Mouse (Mus musculus): ENCODE measurements around the gene Olfr1417. TPM values are rescaled to one million over a fixed set of nuclear protein-coding genes. Genes with fewer than 3 reads are reported as not detected.
A peak's percentile ranks its signal among the peaks of the same experiment; 100 is the strongest.

Olfr1417 gene
- polyA plus RNA-seq, 1 experiment from 2014 or later: not detected

DNA sequence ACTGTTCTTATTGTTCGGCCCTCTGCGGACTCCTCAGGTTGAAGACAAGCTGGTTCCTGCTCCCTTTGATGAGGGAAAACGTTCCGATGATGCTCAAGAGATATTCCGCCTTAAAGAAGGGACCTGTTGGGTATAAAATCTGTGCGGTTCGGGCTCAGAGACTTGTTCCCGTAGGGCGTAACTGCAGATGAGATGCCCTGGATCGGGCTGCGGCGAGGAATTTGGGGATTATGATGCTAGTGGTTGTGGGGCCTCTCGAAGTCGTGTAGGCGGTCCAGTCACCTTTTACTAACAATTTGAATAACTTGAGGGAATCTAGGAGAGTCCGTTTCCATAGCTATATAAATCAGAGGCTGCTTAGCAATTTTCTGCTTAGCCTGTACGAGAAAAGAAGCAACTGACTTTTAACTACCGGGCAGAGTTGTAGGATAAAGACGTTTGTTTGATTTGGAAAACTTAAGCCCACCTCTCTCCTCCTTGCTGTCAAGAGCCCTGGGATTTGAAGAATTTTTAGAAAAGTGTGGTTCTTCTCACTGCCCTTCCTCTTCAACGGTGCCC, 19.8 kb downstream of the Olfr1417 start, which contains the start of gene Stx3:
Gene Stx3 (minus strand): TSS at position 261 of the 558 bp plus-strand sequence.
- Histone ChIP-seq H3K9me3 (replicated peaks) (no peaks in the 10 kb centered on the region), H3K4me3 (peak within 1 kb of the TSS; percentile 82), H3K27ac (replicated peaks) (peak within 1 kb of the TSS; percentile 89), H3K36me3 (no peaks in the 10 kb centered on the region), H3K4me1 (peaks cover 52% of the 10 kb centered on the region), H3K27me3 (ENCODE audit: low read depth, poor library complexity, severe bottlenecking) (peaks cover 50% of the 10 kb centered on the region)
- under 1% methylated on average over 20 of the region's 20 CpGs for WGBS
- peak; percentile 44 for DNase-seq (ENCODE audit: low spot score)

DNA sequence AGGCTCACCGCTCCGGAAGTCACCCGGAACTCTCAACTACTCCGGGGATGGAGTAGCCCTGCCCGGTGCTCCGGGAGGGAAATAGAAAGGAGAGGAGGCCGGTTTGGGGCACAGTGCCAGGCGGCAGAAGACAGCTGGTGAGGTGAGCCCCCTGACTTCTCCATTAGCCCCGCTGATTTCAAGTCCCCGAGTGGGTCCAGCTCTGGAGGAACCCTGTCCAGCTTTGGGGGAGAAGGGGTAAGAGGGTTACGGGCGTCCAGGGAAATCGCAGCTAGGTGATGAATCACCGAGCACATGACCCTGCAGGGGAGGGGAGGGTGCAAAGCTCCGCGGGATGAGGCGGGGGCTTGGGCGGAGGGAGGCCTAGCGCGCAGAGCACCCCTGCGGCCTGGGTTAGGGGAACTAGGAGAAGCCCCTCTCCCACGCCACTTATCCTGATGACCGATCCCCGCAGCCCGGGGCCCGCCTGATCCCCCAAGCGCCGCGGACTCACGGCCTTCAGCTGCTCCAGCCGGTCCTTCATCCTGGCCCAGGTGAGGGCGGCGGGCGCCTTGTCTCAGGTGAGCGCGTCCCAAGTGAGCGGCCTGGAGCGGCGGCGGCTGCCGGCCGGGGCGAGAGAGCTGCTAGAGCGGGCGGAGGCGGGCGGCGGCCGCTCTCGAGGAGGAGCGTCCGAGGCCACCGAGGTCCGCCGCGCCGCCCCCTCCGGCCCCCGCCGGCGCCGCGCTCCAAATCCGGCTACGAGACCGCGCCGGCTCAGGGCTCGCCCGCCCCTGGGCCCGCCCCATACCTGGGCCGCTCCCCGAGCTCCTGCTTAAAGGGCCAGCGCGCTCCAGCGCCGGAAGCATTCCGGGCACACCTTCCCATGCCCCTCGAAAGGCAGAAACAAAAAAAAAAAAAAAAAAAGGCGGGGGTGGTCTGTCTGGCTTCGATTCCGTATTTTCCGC, 20.5 kb downstream of the Olfr1417 start:
- Histone ChIP-seq H3K4me1 (peaks cover 60% of the 10 kb centered on the region), H3K9me3 (replicated peaks) (no peaks in the 10 kb centered on the region), H3K4me3 (peak overlapping the region; percentile 82), H3K27me3 (ENCODE audit: low read depth, poor library complexity, severe bottlenecking) (peaks cover 50% of the 10 kb centered on the region), H3K27ac (replicated peaks) (peak overlapping the region; percentile 89), H3K36me3 (no peaks in the 10 kb centered on the region)
- peak; percentile 59 for DNase-seq (ENCODE audit: low spot score)
- under 1% methylated on average over 81 of the region's 83 CpGs for WGBS

DNA sequence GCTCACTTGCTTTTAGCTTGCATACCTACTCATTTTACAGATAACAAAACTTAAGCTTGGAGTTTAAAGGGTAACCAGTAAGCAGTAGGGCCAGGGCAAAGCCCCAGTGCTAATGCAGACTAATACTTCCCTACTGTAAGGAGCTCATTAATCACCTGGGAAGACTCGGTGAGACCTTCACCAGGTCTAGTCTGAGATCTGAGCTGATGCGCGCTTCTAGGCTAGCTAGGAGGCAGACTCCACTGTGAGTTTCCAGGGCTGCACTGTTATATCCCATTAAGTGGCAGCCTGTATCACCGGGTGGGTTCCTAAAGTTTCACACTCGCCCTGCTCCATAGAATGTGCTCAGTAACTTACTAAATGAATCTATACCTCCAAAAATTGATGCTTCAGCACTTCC, 21.4 kb downstream of the Olfr1417 start:
- no peak for DNase-seq (ENCODE audit: low spot score)
- H3K27me3 ChIP-seq (ENCODE audit: low read depth, poor library complexity, severe bottlenecking): peaks cover 50% of the 10 kb centered on the region

GRCm38 (mm10) chr19:11816706-11817105, 22.3 kb downstream of the Olfr1417 start:
- peaks cover 77% of the 10 kb centered on the region for H3K4me1 ChIP-seq
- peak overlapping the region; percentile 82; the same call in 1 of the 2 replicates for H3K4me3 ChIP-seq
- H3K9me3 ChIP-seq (replicated peaks): no peaks in the 10 kb centered on the region
- peaks cover 50% of the 10 kb centered on the region for H3K27me3 ChIP-seq (ENCODE audit: low read depth, poor library complexity, severe bottlenecking)
- WGBS: 59% methylated on average over 6 of the region's 6 CpGs
- no peak overlapping the region for H3K27ac ChIP-seq (replicated peaks)
- DNase-seq (ENCODE audit: low spot score): no peak
- no peaks in the 10 kb centered on the region for H3K36me3 ChIP-seq

More for the DNA sequence above, 21.4 kb downstream of the Olfr1417 start:
- Histone ChIP-seq H3K4me3 (peak overlapping the region; percentile 82), H3K36me3 (no peaks in the 10 kb centered on the region), H3K4me1 (peaks cover 69% of the 10 kb centered on the region), H3K9me3 (replicated peaks) (no peaks in the 10 kb centered on the region), H3K27ac (replicated peaks) (no peak overlapping the region)
- WGBS: 9% methylated on average over 5 of the region's 5 CpGs

DNA sequence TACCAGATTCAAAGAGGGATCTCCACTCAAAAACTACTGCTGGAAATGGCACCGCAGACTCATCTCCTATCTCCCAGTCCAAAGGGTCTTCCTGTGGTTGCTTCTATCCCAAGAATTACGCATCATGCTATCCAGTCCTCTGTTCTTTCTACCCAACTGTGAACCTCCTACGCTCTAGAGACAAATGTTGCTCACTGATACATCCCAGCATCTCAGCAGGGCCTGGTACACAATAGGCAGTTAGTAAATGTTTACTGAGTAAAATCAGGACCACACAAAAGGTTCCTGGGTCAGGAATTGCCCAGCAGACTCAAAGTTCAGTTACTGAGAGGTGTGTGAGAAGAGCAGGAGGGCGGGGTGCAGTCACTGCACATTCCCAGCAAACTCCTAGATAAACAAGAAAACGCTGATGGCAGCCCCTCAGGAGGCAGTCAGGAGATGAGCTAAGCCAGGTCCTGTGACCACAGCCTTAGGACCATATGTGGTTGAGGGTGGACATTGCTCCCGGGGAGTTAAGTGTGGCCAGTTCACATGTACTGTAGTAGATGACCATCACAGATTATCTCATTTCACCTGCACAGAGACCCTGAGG, 24.2 kb downstream of the Olfr1417 start:
- Histone ChIP-seq H3K27me3 (ENCODE audit: low read depth, poor library complexity, severe bottlenecking) (peaks cover 49% of the 10 kb centered on the region), H3K36me3 (no peaks in the 10 kb centered on the region), H3K27ac (replicated peaks) (peak overlapping the region; percentile 81; the same call in 1 of the 2 replicates), H3K4me3 (no peak overlapping the region), H3K9me3 (replicated peaks) (no peaks in the 10 kb centered on the region), H3K4me1 (peaks cover 91% of the 10 kb centered on the region)
- WGBS: 76% methylated on average over 6 of the region's 6 CpGs
- DNase-seq (ENCODE audit: low spot score): no peak

DNA sequence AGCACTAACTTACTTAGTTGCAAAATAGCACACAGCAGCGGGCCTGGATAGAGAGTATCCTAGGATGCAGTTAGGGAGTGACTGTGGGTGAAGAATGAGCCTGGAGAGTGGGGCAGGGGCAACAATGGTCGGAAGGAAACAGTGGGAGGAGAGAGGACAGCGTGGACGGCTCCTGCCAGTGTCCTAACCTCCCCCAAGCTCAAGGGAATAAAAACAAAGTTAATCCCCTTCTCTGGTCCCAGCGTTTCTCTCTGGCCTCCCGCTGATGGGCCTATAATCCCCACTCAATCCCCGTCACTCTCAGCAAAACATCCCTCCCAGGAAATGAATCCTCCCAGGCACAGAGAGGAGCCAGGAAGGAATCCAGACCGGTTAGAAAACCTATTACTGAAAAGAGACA, 25.4 kb downstream of the Olfr1417 start:
- peak overlapping the region; percentile 18 for H3K4me3 ChIP-seq
- no peaks in the 10 kb centered on the region for H3K9me3 ChIP-seq (replicated peaks)
- peak; percentile 59 for DNase-seq (ENCODE audit: low spot score)
- peak overlapping the region; percentile 81 for H3K27ac ChIP-seq (replicated peaks)
- peaks cover 80% of the 10 kb centered on the region for H3K4me1 ChIP-seq
- 5% methylated on average over 8 of the region's 8 CpGs for WGBS
- no peaks in the 10 kb centered on the region for H3K36me3 ChIP-seq
- H3K27me3 ChIP-seq (ENCODE audit: low read depth, poor library complexity, severe bottlenecking): peaks cover 37% of the 10 kb centered on the region

DNA sequence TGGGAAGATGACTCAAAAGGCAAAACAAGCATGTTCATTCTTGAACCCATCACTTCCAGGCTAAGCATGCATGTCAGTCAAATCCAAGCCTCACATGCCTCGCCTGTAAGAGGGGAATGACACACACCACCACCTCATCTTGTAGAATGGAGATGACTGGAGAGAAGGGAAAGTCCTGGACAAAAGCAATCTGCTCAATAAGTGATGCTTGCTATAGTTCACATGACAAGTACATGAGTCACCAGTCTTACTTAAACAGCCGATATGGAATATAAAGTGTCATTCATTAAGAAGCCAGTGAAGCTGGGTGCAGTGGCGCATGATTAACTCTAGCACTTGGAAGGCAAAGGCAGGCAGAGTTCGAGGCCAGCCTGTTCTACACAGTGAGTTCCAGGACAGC, 25.9 kb downstream of the Olfr1417 start:
- Histone ChIP-seq H3K9me3 (replicated peaks) (no peaks in the 10 kb centered on the region), H3K27me3 (ENCODE audit: low read depth, poor library complexity, severe bottlenecking) (peaks cover 32% of the 10 kb centered on the region), H3K27ac (replicated peaks) (peak overlapping the region; percentile 81), H3K4me3 (no peak overlapping the region), H3K36me3 (no peaks in the 10 kb centered on the region), H3K4me1 (peaks cover 78% of the 10 kb centered on the region)
- DNase-seq (ENCODE audit: low spot score): no peak
- 70% methylated on average over 4 of the region's 4 CpGs for WGBS

DNA sequence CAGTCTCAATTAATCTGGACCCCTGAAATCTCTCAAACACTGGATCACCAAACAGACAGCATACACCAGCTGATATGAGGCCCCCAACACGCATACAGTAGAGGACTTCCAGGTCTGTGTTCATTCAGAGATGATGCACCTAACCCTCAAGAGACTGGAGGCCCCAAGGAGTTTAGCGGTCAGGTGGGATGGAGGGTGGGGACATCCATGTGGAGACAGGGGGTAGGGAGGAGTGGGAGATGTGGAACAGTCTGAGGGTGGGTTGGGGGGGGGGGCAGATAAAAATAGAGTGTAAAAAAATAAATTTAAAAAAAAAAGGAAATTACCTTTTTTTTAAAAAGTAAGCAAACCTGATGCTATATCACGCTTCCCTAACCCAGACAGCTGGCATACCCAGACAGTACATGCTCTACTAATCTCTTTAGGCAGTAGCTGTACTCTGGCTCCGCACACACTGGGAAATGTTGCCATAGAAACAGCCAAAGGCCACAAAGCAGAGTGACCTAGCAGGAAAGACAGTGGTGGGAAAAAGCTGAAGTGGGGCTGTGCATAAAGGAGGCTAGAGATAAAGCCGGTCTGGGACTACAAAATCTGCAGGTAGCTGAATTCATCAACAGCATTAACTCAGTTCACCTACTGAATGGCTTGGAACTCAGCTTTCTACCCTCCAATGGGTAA, 27.2 kb downstream of the Olfr1417 start:
- Histone ChIP-seq H3K36me3 (no peaks in the 10 kb centered on the region), H3K4me3 (peak overlapping the region; percentile 29), H3K27me3 (ENCODE audit: low read depth, poor library complexity, severe bottlenecking) (peaks cover 19% of the 10 kb centered on the region), H3K27ac (replicated peaks) (peak overlapping the region; percentile 81), H3K4me1 (peaks cover 72% of the 10 kb centered on the region), H3K9me3 (replicated peaks) (no peaks in the 10 kb centered on the region)
- DNase-seq (ENCODE audit: low spot score): peak; percentile 73
- WGBS: 30% methylated on average over 5 of the region's 5 CpGs

DNA sequence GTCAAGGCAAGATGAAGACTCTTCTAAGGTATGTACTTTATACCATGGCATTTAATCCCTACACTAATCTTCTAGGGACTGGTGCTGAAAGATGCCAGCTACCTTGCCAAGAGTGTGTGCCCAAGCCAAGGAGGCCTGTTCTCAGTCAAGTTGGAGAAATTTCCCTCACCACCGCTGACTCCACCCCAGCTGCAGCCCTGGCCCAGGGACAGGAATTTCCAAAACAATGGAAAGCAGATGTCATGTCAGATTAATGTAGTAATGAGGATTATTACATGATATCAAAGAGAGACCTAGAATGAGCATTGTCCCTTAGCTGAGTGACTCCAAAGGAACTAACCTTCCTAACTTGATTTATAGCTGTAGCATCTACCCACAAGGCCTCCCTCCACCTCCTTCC, 28.2 kb downstream of the Olfr1417 start:
- H3K4me1 ChIP-seq: peaks cover 64% of the 10 kb centered on the region
- WGBS: 83% methylated on average over 1 of the region's 1 CpGs
- no peaks in the 10 kb centered on the region for H3K9me3 ChIP-seq (replicated peaks)
- no peak for DNase-seq (ENCODE audit: low spot score)
- no peak overlapping the region for H3K4me3 ChIP-seq
- H3K27me3 ChIP-seq (ENCODE audit: low read depth, poor library complexity, severe bottlenecking): peaks cover 9% of the 10 kb centered on the region
- H3K36me3 ChIP-seq: no peaks in the 10 kb centered on the region
- H3K27ac ChIP-seq (replicated peaks): peak overlapping the region; percentile 81

GRCm38 (mm10) chr19:11810003-11810758, 28.8 kb downstream of the Olfr1417 start:
- H3K9me3 ChIP-seq (replicated peaks): no peaks in the 10 kb centered on the region
- peak overlapping the region; percentile 81 for H3K27ac ChIP-seq (replicated peaks)
- 87% methylated on average over 5 of the region's 5 CpGs for WGBS
- H3K36me3 ChIP-seq: no peaks in the 10 kb centered on the region
- H3K27me3 ChIP-seq (ENCODE audit: low read depth, poor library complexity, severe bottlenecking): peaks cover 3% of the 10 kb centered on the region; the same call in 1 of the 2 replicates
- H3K4me3 ChIP-seq: no peak overlapping the region
- peaks cover 60% of the 10 kb centered on the region for H3K4me1 ChIP-seq
- no peak for DNase-seq (ENCODE audit: low spot score)

GRCm38 (mm10) chr19:11808452-11808851, 30.6 kb downstream of the Olfr1417 start:
- H3K27ac ChIP-seq (replicated peaks): no peak overlapping the region
- H3K9me3 ChIP-seq (replicated peaks): no peaks in the 10 kb centered on the region
- no peak overlapping the region for H3K4me3 ChIP-seq
- no peak for DNase-seq (ENCODE audit: low spot score)
- peaks cover 42% of the 10 kb centered on the region for H3K4me1 ChIP-seq
- no peaks in the 10 kb centered on the region for H3K27me3 ChIP-seq (ENCODE audit: low read depth, poor library complexity, severe bottlenecking)
- H3K36me3 ChIP-seq: no peaks in the 10 kb centered on the region
- WGBS: 90% methylated on average over 2 of the region's 2 CpGs

DNA sequence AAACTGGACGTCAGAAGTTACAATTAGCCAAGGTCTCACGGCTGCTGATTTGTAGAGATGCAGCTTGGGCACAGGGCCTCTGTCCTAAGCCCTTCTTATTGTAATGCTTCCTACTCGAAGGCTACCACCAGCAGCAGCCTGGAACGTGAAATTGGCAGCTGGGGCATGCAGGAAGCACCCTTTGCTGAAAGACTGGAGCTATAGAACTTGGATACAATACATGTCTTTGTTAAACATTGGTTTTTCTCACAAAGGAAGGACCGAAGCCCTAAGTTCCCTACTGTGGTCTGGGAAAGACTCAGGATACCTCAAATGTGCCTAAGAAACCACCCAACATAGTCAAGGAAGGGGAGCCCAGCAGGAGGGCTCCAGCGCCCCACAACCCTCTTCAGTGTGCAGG, 31.2 kb downstream of the Olfr1417 start:
- H3K9me3 ChIP-seq (replicated peaks): no peaks in the 10 kb centered on the region
- 0 out of 2 replicates have a peak overlapping the region, but pooled peaks have one; percentile 28 for H3K27ac ChIP-seq (replicated peaks)
- peaks cover 36% of the 10 kb centered on the region for H3K4me1 ChIP-seq
- no peaks in the 10 kb centered on the region for H3K27me3 ChIP-seq (ENCODE audit: low read depth, poor library complexity, severe bottlenecking)
- 37% methylated on average over 6 of the region's 6 CpGs for WGBS
- no peak for DNase-seq (ENCODE audit: low spot score)
- no peak overlapping the region for H3K4me3 ChIP-seq
- no peaks in the 10 kb centered on the region for H3K36me3 ChIP-seq
